Mouse (Mus musculus) limb, embryonic 14.5 days (tissue): ENCODE data around the gene Tacc2. TPM values are rescaled to one million over a fixed set of nuclear protein-coding genes. Genes with fewer than 3 reads are reported as not detected.

Experiments used
- ATAC-seq: fragments of 200-750 bp; cut with Nextera tagmentation; 2 replicates; pipeline ENCODE4 v1.8.0; 2017; ENCODE audit warnings: low read depth, moderate number of reproducible peaks, moderate TSS enrichment; ENCODE audit not compliant: low FRiP score
- DNase-seq: peaks from one replicate; pipeline ENCODE4 v3.0.0-alpha.2; 2015; ENCODE audit warnings: low spot score
- H3K27ac ChIP-seq: fragments of 300-500 bp; sonication (generic); replicated peaks from 2 replicates; pipeline ENCODE4 v1.5.1; 2014; ENCODE audit warnings: low read depth, mild to moderate bottlenecking, low read length, moderate library complexity, mixed read lengths
- H3K27me3 ChIP-seq: fragments of 300-500 bp; sonication (generic); 2 replicates; pipeline ENCODE4 v1.6.1; 2014; ENCODE audit warnings: low read length, mixed read lengths; ENCODE audit not compliant: control insufficient read depth, insufficient read depth
- H3K36me3 ChIP-seq: fragments of 300-500 bp; sonication (generic); 2 replicates; pipeline ENCODE4 v1.6.1; 2014; ENCODE audit warnings: mild to moderate bottlenecking, low read length, moderate library complexity, mixed read lengths; ENCODE audit not compliant: control insufficient read depth, insufficient read depth
- H3K4me1 ChIP-seq: fragments of 300-500 bp; sonication (generic); 2 replicates; pipeline ENCODE4 v1.6.1; 2014; ENCODE audit warnings: antibody characterized with exemption, low read length, mixed read lengths; ENCODE audit not compliant: control insufficient read depth, insufficient read depth
- H3K4me2 ChIP-seq: fragments of 300-500 bp; sonication (generic); replicated peaks from 2 replicates; pipeline ENCODE4 v1.6.1; 2014; ENCODE audit warnings: low read depth, mild to moderate bottlenecking, low read length, moderate library complexity; ENCODE audit not compliant: severe bottlenecking
- H3K4me3 ChIP-seq: fragments of 300-500 bp; sonication (generic); replicated peaks from 2 replicates; pipeline ENCODE4 v1.5.1; 2014; ENCODE audit warnings: low read length
- H3K9ac ChIP-seq: fragments of 300-500 bp; sonication (generic); 2 replicates; pipeline ENCODE4 v1.6.1; 2014; ENCODE audit warnings: mild to moderate bottlenecking, low read depth, low read length, moderate library complexity; ENCODE audit not compliant: severe bottlenecking
- H3K9me3 ChIP-seq: fragments of 300-500 bp; sonication (generic); 2 replicates; pipeline ENCODE4 v1.6.1; 2016; ENCODE audit warnings: low read length; ENCODE audit not compliant: control insufficient read depth
- POLR2A ChIP-seq: fragments of 200-500 bp; IDR thresholded peaks from 2 replicates; pipeline ENCODE4 v1.8.0; 2012; ENCODE audit warnings: inconsistent platforms, mild to moderate bottlenecking, moderate library complexity, borderline replicate concordance; ENCODE audit not compliant: insufficient read depth, insufficient read length; ENCODE audit errors: extremely low read depth
- WGBS: fragments of 180-500 bp; shearing (Covaris S2); extraction: QIAGEN DNeasy Blood & Tissue Kit; methylation state at CpG from one replicate; pipeline ENCODE4 v1.1.7; 2014; 5-methylcytosine and 5-hydroxymethylcytosine counted together
- polyA plus RNA-seq, 2 experiments: library from polyadenylated mRNA; depleted of rRNA in 1 of 2; stranded (reverse) in 1 of 2; unstranded in 1 of 2; fragments of >200 nt; fragmentation: Nextera tagmentation in 1 of 2; extraction: Ambion mirVana in 1 of 2; gene quantifications; 2 replicates each; pipeline versions ENCODE4 v1.2.1 to v1.2.3; 2012 to 2014

Tacc2 gene
- polyA plus RNA-seq, 2 experiments, result 38.2 to 49.1 TPM

DNA sequence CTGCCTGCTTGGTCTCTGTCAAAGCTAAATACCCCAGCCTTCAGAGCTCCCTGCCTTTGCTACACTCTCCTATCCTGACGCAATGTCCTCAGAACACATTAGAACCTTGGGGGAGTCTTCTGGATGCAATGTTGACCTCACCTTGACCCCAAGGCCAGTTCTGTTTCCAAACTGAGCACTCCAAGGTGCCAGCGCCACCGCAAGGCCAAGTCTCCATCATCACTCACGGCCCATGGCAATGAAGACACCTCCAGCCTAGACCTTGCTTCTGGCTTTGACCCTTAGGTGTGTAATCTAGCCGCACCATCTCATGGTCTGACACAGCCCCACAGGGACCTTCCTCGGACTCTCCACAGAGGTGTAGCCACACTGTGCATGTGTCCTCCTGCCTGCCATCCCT, 220.3 kb downstream of the Tacc2 start:
- ATAC-seq (no peak), DNase-seq (no peak)
- no peaks in the 10 kb centered on the region for H3K4me1 ChIP-seq
- H3K27me3 ChIP-seq, result no peaks in the 10 kb centered on the region
- H3K36me3 ChIP-seq, result no peaks in the 10 kb centered on the region
- no peak overlapping the region for H3K4me2 ChIP-seq
- no peak overlapping the region for H3K9ac ChIP-seq
- H3K27ac ChIP-seq, result no peak overlapping the region
- H3K9me3 ChIP-seq, result no peaks in the 10 kb centered on the region
- 87% methylated on average over 6 of the region's 6 CpGs for WGBS
- H3K4me3 ChIP-seq, result no peak overlapping the region
- no peak for TF ChIP-seq POLR2A

DNA sequence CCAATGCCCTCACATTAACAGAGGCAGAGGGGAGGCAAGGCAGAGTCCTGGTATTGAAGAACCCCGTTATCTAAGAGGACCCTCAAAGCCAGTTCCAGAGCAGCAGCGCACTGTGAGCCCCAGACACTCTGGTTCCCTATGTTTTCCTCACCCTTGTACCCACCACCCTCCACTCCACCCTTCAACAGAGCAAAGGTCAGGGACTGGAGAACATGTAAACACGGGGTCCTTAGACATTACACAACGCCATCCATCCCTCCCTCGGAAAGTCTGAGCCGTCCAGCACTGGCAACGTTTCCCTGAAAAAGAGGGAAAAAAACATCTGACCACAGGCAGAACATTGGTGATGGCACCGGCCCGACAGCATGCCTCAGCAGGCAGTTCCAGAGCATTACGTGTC, 222.2 kb downstream of the Tacc2 start:
- Histone ChIP-seq H3K4me1 (no peaks in the 10 kb centered on the region), H3K9ac (no peak overlapping the region), H3K4me3 (no peak overlapping the region), H3K4me2 (no peak overlapping the region), H3K27ac (no peak overlapping the region), H3K36me3 (no peaks in the 10 kb centered on the region), H3K27me3 (no peaks in the 10 kb centered on the region), H3K9me3 (no peaks in the 10 kb centered on the region)
- ATAC-seq (no peak), DNase-seq (no peak)
- no peak for TF ChIP-seq POLR2A
- WGBS, result 84% methylated on average over 10 of the region's 10 CpGs

DNA sequence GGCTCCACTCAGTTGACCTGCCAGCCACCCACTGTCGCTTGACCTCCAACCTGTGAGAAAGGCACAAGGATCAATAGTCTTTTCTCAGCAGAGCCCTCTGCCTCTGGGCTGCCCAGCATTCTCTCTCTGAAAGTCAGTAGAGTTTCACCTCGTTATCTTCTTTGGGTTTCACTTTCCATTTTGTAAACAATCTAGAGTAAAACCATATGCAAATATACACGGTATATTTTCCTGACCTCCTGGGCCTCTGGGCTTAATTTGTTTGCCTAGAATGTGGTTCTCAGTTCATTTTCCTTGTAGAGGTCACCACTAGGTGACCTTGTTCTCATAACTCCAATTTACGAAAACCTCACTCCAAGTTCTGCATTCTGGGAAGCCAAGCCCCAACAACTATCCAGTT, 223.4 kb downstream of the Tacc2 start:
- Histone ChIP-seq H3K4me2 (no peak overlapping the region), H3K27ac (no peak overlapping the region), H3K36me3 (no peaks in the 10 kb centered on the region), H3K4me3 (no peak overlapping the region), H3K4me1 (no peaks in the 10 kb centered on the region), H3K9ac (no peak overlapping the region), H3K9me3 (no peaks in the 10 kb centered on the region), H3K27me3 (no peaks in the 10 kb centered on the region)
- TF ChIP-seq POLR2A, result no peak
- DNase-seq (no peak), ATAC-seq (no peak)
- WGBS, result 54% methylated on average over 4 of the region's 4 CpGs

DNA sequence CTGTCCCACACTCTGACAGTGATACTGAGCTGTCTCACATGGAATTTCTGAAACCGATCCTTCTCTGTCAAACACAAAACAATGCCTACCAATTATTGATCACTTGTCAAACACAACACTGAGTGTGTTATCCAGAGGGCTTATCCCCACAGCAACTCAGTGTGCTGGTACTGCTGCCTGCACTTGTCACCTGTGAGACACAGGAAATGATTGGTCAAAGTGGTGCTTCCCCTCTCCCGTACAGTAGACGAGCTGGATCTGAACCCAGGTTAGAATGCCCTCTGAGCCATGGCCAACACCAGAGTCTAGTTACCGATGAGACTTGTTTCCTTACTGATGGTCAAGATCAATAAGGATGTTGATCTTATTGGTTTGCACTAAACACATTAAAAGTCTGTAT, 224.6 kb downstream of the Tacc2 start:
- ATAC-seq (no peak), DNase-seq (no peak)
- H3K27ac ChIP-seq, result no peak overlapping the region
- no peaks in the 10 kb centered on the region for H3K36me3 ChIP-seq
- H3K9ac ChIP-seq, result no peak overlapping the region
- H3K4me2 ChIP-seq, result no peak overlapping the region
- H3K27me3 ChIP-seq, result no peaks in the 10 kb centered on the region
- H3K4me1 ChIP-seq, result no peaks in the 10 kb centered on the region
- no peak overlapping the region for H3K4me3 ChIP-seq
- no peaks in the 10 kb centered on the region for H3K9me3 ChIP-seq
- 94% methylated on average over 4 of the region's 4 CpGs for WGBS
- no peak for TF ChIP-seq POLR2A

DNA sequence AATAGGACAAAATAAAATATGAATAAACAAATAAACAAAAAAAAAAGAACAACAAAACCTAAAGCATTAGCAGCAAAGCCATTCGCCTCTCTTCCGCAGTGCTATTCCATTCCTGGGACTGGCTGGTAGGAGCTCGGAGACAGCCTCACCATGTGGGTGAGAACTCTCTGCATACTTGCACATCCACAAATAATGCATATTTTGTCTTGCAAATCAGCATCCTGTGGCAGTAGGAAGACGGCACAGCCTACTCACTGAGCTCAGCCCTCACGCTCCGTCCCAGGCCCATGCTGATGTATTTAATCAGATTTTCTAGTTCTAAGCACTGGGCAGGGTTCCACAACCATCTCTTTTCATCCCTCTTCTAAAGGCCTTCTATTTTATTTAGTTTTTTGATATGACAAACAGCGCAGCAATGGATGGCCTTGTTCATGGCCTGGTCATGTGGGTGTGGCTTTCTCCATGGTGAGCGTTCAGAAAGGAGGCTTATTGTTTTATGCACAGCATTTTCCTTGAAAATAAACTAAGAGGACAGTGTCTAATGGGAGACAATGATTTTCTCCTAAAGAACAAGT, 226.1 kb downstream of the Tacc2 start:
- Histone ChIP-seq H3K9ac (no peak overlapping the region), H3K27ac (no peak overlapping the region), H3K4me1 (no peaks in the 10 kb centered on the region), H3K27me3 (no peaks in the 10 kb centered on the region), H3K9me3 (no peaks in the 10 kb centered on the region), H3K4me3 (no peak overlapping the region), H3K4me2 (no peak overlapping the region), H3K36me3 (no peaks in the 10 kb centered on the region)
- DNase-seq (no peak), ATAC-seq (no peak)
- 92% methylated on average over 8 of the region's 8 CpGs for WGBS
- no peak for TF ChIP-seq POLR2A

DNA sequence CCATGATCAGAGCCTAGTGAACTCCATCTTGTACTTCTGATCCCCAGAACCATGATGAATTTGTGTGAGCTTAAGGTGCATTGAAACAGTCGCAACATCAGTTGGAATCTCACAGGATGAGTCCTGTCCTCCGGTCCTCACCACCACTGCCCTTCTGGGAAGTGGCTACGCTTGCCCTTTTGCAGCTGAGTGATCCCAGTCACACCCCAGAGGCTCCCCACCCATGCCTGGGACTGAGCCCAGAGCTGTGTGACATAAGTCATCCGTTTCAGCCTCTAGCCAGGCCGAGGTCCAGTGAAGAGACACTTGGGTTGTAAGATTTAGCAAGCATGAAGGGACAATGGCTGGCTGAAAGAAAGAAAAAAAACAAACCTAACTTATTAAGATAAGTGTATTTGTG, 227.8 kb downstream of the Tacc2 start:
- H3K9ac ChIP-seq, result no peak overlapping the region
- no peaks in the 10 kb centered on the region for H3K27me3 ChIP-seq
- H3K36me3 ChIP-seq, result no peaks in the 10 kb centered on the region
- no peak overlapping the region for H3K4me2 ChIP-seq
- no peak for TF ChIP-seq POLR2A
- no peaks in the 10 kb centered on the region for H3K4me1 ChIP-seq
- no peak overlapping the region for H3K4me3 ChIP-seq
- WGBS, result 85% methylated on average over 5 of the region's 5 CpGs
- ATAC-seq (no peak), DNase-seq (no peak)
- H3K9me3 ChIP-seq, result no peaks in the 10 kb centered on the region
- H3K27ac ChIP-seq, result no peak overlapping the region
